Mouse (Mus musculus) liver, embryonic 11.5 days (tissue): ENCODE results near the gene Mt2. TPM values are rescaled to one million over a fixed set of nuclear protein-coding genes. Genes with fewer than 3 reads are reported as not detected.

Experiments used
- ATAC-seq: fragments of 200-750 bp; cut with Nextera tagmentation; replicated peaks from 2 replicates; pipeline ENCODE4 v1.8.0; 2017; ENCODE audit warnings: moderate number of reproducible peaks, mild to moderate bottlenecking, moderate TSS enrichment, moderate library complexity; ENCODE audit not compliant: low FRiP score
- DNase-seq: peaks from one replicate; pipeline ENCODE4 v3.0.0-alpha.2; 2017; ENCODE audit warnings: low spot score
- H3K27ac ChIP-seq: fragments of 300-500 bp; sonication (generic); 2 replicates; pipeline ENCODE4 v1.5.1; 2014; ENCODE audit warnings: mild to moderate bottlenecking, low read depth, low read length, control low read depth
- H3K27me3 ChIP-seq: fragments of 300-500 bp; sonication (generic); replicated peaks from 2 replicates; pipeline ENCODE4 v1.6.1; 2014; ENCODE audit warnings: low read length, mixed read lengths; ENCODE audit not compliant: control insufficient read depth, insufficient read depth
- H3K36me3 ChIP-seq: fragments of 300-500 bp; sonication (generic); 2 replicates; pipeline ENCODE4 v1.6.1; 2014; ENCODE audit warnings: mild to moderate bottlenecking, low read length, moderate library complexity, mixed read lengths; ENCODE audit not compliant: control insufficient read depth, insufficient read depth
- H3K4me1 ChIP-seq: fragments of 300-500 bp; sonication (generic); replicated peaks from 2 replicates; pipeline ENCODE4 v1.6.1; 2014; ENCODE audit warnings: low read length, mixed read lengths; ENCODE audit not compliant: control insufficient read depth, insufficient read depth
- H3K4me2 ChIP-seq: fragments of 300-500 bp; sonication (generic); 2 replicates; pipeline ENCODE4 v1.6.1; 2014; ENCODE audit warnings: mild to moderate bottlenecking, control low read depth, moderate library complexity
- H3K4me3 ChIP-seq: fragments of 300-500 bp; sonication (generic); 2 replicates; pipeline ENCODE4 v1.5.1; 2014; ENCODE audit warnings: low read depth, low read length, control low read depth
- H3K9ac ChIP-seq: fragments of 300-500 bp; sonication (generic); 2 replicates; pipeline ENCODE4 v1.6.1; 2014; ENCODE audit warnings: low read depth, low read length, control low read depth
- H3K9me3 ChIP-seq: fragments of 300-500 bp; sonication (generic); 2 replicates; pipeline ENCODE4 v1.6.1; 2016; ENCODE audit warnings: low read length, inconsistent platforms, mixed read lengths; ENCODE audit not compliant: control insufficient read depth
- WGBS: fragments of 180-500 bp; shearing (Covaris S2); extraction: QIAGEN DNeasy Blood & Tissue Kit; methylation state at CpG from one replicate; pipeline ENCODE4 v1.1.7; 2014; 5-methylcytosine and 5-hydroxymethylcytosine counted together
- polyA plus RNA-seq: library from polyadenylated mRNA; unstranded; fragments of >200 nt; fragmentation: Nextera tagmentation; extraction: Ambion mirVana; gene quantifications from 2 replicates; pipeline ENCODE4 v1.2.1, GENCODE M21; 2014

Gene Mt2
- polyA plus RNA-seq, 1 experiment from 2014 or later, result 795 TPM

DNA sequence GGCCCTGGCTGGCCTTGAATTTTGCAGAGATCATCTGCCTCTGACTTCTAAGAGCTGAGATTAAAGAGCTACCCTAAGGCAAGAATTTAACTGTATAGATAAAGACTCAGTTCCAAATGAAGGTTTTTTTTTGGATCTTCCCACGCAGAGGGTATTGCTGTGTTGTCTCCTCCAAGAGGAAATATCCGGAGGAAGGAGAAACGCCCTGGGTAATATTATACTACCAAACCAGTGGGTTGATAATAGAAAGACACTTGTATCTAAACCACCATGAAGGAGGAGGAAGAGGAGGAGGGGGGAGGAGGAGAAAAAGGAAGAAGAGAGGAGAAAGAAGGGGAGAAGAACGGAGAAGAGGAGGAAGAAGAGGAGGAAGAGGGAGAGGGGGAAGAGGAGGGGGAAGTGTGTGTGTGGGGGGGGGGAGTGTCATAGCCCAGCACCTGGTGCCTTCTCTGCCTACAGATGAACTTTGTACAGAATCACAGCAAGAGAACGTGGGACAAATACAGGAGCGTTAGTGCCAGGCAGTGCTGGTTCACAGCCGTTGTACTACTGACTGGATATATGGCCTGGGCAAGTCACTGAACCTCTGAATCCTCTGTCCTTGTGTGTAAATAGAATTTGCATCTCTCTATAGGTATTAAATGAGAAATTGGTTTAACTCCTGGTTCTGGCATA lies 5.4 kb downstream of the Mt2 start:
- Histone ChIP-seq H3K36me3 (no peaks in the 10 kb centered on the region), H3K27me3 (peaks cover 19% of the 10 kb centered on the region), H3K9me3 (no peaks in the 10 kb centered on the region), H3K4me3 (peak overlapping the region; percentile 75; the same call in 1 of the 2 replicates), H3K4me1 (peaks cover 19% of the 10 kb centered on the region), H3K9ac (peak overlapping the region; percentile 91), H3K27ac (peak overlapping the region; percentile 88; the same call in 1 of the 2 replicates), H3K4me2 (peak overlapping the region; percentile 79)
- no peak for DNase-seq
- no peak for ATAC-seq
- WGBS, result 61% methylated on average over 7 of the region's 7 CpGs

DNA sequence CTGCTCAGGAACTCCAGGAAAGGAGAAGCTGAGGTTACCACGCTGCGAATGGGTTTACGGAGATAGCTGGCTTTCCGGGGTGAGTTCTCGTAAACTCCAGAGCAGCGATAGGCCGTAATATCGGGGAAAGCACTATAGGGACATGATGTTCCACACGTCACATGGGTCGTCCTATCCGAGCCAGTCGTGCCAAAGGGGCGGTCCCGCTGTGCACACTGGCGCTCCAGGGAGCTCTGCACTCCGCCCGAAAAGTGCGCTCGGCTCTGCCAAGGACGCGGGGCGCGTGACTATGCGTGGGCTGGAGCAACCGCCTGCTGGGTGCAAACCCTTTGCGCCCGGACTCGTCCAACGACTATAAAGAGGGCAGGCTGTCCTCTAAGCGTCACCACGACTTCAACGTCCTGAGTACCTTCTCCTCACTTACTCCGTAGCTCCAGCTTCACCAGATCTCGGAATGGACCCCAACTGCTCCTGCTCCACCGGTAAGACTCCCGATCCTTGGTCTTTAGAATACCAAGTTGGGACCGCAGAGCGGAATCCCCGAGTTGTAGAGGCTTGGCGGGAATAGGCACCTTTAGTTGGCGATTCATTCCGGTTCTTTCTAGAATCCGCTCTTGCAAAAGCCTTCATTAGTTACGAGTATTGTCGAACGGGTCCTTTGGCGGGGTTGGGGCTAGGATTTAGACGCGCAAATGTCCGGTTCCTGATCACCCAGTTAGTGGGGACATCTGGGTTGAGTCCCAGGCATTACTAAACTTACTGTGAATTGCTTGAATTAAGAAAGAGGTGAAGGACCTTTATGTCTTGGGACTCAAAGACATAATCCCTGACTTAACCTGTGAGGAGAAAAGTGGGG lies 6.6 kb downstream of the Mt2 start, which contains the start of gene Mt1:
Mt1 (plus strand) TSS at position 226 of the 856 bp plus-strand sequence.
- ATAC-seq (peak; percentile 90), DNase-seq (peak; percentile 92)
- Histone ChIP-seq H3K9me3 (no peaks in the 10 kb centered on the region), H3K4me1 (peaks cover 26% of the 10 kb centered on the region), H3K36me3 (no peaks in the 10 kb centered on the region), H3K4me2 (peak within 1 kb of the TSS; percentile 79), H3K27me3 (peaks cover 26% of the 10 kb centered on the region), H3K4me3 (peak within 1 kb of the TSS; percentile 75), H3K27ac (peak within 1 kb of the TSS; percentile 94), H3K9ac (peak within 1 kb of the TSS; percentile 91)
- WGBS, result under 1% methylated on average over 50 of the region's 50 CpGs

DNA sequence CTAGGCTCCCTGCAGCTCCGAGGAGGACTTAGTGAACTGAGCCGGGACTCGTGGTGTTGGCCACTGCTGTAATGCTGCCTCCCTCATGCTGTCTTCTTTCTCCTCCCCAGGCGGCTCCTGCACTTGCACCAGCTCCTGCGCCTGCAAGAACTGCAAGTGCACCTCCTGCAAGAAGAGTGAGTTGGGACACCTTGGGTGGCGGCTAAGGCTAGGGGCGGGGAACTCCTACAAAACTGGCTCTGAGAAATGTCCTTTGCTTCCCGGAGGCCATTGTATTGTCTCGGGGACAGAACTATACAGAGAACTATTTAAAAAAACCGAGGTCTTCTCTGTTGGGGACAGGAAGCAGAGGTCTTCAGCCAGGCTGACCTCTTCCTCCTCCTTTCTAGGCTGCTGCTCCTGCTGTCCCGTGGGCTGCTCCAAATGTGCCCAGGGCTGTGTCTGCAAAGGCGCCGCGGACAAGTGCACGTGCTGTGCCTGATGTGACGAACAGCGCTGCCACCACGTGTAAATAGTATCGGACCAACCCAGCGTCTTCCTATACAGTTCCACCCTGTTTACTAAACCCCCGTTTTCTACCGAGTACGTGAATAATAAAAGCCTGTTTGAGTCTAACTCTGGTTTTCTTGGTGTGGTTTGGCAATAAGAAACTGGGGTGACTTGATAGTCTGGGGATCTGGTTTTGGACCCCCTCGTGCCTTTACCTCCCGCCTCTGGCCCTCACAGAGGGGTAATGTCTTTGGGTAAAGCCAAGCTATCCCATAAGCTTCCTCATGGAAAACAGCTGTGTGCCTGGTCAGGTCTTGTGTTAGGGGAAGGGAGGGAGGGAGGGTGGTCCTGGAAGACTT lies 7.5 kb downstream of the Mt2 start:
- Histone ChIP-seq H3K27ac (peak overlapping the region; percentile 94), H3K4me3 (peak overlapping the region; percentile 75), H3K9me3 (no peaks in the 10 kb centered on the region), H3K27me3 (peaks cover 29% of the 10 kb centered on the region), H3K36me3 (no peaks in the 10 kb centered on the region), H3K4me2 (peak overlapping the region; percentile 79), H3K9ac (peak overlapping the region; percentile 91), H3K4me1 (peaks cover 28% of the 10 kb centered on the region)
- 4% methylated on average over 25 of the region's 25 CpGs for WGBS
- DNase-seq (peak; percentile 62), ATAC-seq (no peak)

DNA sequence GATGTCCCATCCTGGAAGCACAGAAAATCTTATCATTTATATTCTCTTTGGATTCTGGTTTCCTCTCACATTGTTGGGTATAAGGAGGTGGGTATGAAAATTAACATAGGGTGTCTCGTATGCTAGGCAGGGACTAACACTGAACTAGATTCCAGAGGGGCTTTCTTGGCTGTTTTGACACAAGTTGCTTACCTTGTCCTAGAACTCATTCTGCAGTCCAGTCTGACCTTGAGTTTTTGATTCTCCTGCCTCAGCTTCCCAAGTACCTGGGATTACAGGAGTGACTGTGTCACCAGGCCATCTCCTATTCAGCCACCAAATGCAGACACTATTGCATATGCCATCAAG lies 8.1 kb downstream of the Mt2 start:
- H3K4me2 ChIP-seq, result peak overlapping the region; percentile 79
- H3K4me3 ChIP-seq, result peak overlapping the region; percentile 75
- H3K9ac ChIP-seq, result peak overlapping the region; percentile 91
- no peaks in the 10 kb centered on the region for H3K36me3 ChIP-seq
- 76% methylated on average over 1 of the region's 1 CpGs for WGBS
- no peaks in the 10 kb centered on the region for H3K9me3 ChIP-seq
- peaks cover 28% of the 10 kb centered on the region for H3K4me1 ChIP-seq
- ATAC-seq (no peak), DNase-seq (no peak)
- peaks cover 30% of the 10 kb centered on the region for H3K27me3 ChIP-seq
- H3K27ac ChIP-seq, result peak overlapping the region; percentile 94

DNA sequence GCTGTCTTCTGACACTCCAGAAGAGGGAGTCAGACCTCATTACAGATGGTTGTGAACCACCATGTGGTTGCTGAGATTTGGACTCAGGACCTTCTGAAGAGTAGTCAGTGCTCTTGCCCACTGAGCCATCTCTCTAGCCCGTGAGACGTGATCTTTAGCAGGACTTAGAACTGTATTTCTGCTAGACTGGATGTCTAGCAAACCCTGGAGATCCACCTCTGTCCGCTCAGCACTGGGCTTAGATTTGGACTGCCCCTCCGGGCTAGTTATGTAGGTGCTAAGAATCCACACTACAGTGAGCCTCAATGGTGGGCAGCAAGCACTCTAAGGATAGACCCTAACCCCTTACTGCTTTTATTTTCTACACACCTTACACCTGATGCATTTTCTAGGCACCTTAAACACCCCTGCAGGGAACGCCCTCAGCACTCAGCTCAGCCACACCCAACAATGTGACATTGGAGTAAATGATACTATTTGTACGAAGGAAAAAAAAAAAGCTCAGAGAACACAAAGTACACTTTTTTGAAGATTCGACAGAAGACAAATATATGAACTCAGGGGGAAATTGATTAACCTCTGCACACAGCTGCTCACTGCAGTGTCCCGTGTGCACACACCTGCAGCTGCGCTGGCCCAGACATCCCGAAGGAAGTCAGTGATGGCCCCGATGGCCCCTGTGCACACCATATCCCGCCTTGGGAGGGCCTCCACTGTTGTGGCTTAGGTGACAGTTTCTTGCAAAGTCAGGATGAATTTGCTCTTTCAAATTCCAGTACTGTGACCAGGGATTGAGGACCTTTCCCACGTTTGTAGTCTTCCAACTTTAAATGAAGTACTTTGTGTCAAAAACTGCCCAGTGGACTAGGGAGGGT lies 9.8 kb downstream of the Mt2 start:
- DNase-seq (no peak), ATAC-seq (no peak)
- peak overlapping the region; percentile 43 for H3K4me3 ChIP-seq
- 62% methylated on average over 13 of the region's 13 CpGs for WGBS
- H3K9me3 ChIP-seq, result no peaks in the 10 kb centered on the region
- H3K27me3 ChIP-seq, result peaks cover 40% of the 10 kb centered on the region
- 0 out of 2 replicates have a peak overlapping the region, but pooled peaks have one; percentile 37 for H3K9ac ChIP-seq
- no peaks in the 10 kb centered on the region for H3K36me3 ChIP-seq
- H3K4me2 ChIP-seq, result peak overlapping the region; percentile 78
- H3K27ac ChIP-seq, result peak overlapping the region; percentile 82
- peaks cover 40% of the 10 kb centered on the region for H3K4me1 ChIP-seq

DNA sequence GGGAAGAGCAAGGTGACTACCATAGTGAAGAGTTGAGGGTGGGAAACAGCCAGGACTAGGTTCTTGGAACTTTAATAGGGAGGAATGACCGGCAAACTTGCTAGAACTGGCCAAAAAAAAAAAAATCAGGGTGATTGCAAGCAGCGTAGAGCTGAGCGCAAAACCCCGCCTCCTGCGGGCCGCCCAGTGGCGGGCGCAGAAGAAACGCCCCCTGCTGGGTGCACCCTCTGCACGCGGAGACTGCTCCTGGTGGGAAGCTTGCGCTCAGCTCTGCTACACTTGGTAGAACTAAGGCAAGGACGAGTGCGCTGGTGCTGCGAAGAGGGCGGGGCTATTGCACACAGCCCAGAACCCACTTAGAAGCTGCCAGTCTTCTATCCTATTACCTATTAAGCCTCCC lies 10.7 kb downstream of the Mt2 start:
- Histone ChIP-seq H3K4me1 (peaks cover 37% of the 10 kb centered on the region), H3K36me3 (no peaks in the 10 kb centered on the region), H3K4me2 (peak overlapping the region; percentile 78), H3K9me3 (no peaks in the 10 kb centered on the region), H3K9ac (peak overlapping the region; percentile 47), H3K27me3 (peaks cover 44% of the 10 kb centered on the region), H3K4me3 (peak overlapping the region; percentile 43), H3K27ac (peak overlapping the region; percentile 82)
- under 1% methylated on average over 16 of the region's 16 CpGs for WGBS
- ATAC-seq, result peak; percentile 76
- DNase-seq, result peak; percentile 89

DNA sequence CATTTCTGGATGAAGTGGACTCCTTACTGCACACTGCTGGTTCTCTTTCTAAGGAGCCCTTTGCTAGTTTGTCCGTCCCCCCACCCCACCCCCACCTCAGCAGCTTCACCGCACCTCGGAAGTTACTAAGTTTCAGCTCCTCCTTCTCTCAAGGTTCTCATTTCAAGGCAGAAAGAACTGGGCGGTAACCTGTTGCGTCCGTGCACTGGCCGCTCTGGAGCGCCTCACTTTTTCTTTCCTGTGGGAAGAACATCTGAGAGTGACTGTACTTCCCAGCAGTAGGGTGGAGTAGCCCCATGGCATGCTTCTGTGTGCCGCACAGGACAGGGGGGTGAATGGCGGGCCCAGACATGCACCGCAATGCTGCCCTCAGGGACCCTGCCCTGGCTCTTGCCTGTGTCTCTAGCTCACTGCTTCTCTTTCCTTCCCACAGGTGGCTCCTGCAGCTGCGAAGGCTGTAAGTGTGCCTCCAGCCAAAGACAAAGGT lies 11.9 kb downstream of the Mt2 start:
- Histone ChIP-seq H3K9ac (peak overlapping the region; percentile 47), H3K27ac (0 out of 2 replicates have a peak overlapping the region, but pooled peaks have one; percentile 2), H3K27me3 (peaks cover 44% of the 10 kb centered on the region), H3K4me1 (peaks cover 35% of the 10 kb centered on the region), H3K9me3 (no peaks in the 10 kb centered on the region), H3K4me3 (peak overlapping the region; percentile 2; the same call in 1 of the 2 replicates), H3K4me2 (peak overlapping the region; percentile 78), H3K36me3 (no peaks in the 10 kb centered on the region)
- no peak for ATAC-seq
- DNase-seq, result no peak
- WGBS, result 33% methylated on average over 12 of the region's 12 CpGs
